Mouse (Mus musculus) megakaryocyte, embryonic 14.5 days (primary cell): ENCODE measurements at regions not wholly inside any gene's neighbourhood (a gene's known extent, or its start where the extent isn't known, plus 50 kb on each side); places are given as distances from the start of the nearest gene placed in this dataset.

Experiments used
- FLI1 ChIP-seq: IDR thresholded peaks from 2 replicates; pipeline ENCODE4 v1.6.1; 2012; ENCODE audit warnings: low read length, inconsistent platforms, mixed read lengths
- GATA1 ChIP-seq: IDR thresholded peaks from 3 replicates; pipeline ENCODE4 v1.6.1; 2012; ENCODE audit warnings: mixed read lengths, low read length, inconsistent platforms, borderline replicate concordance

DNA sequence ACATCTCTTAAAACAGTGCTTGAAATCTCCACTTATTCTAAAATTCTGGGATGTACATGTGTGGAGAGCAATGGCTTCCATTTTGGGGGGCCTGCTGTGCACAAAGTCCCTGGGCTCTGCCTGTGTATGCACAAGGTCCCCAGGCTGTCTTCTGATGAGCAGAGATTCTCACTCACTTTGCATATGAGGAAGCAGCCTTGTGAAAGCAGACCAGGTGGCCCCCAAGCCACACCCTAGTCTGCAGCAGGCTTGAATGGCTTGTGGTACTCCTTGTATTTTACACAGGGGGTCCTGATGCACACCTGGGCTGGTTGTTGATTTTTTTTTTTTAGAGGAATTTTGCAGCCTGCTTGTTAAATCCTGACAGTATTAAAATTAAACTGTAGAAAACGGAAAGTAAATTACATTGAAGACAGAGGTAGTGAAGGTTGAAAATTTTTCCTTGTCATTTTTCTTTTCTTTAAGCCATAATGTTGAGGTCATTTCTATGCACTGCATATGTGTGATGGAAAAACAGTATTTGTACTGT is 1413.8 kb downstream of the Gsdmc2 start:
- TF ChIP-seq GATA1 (no peak), FLI1 (no peak)
